Mouse (Mus musculus) brain, embryonic 14.5 days (tissue): ENCODE data around the gene Nadsyn1.

Experiments
- CTCF ChIP-seq: fragments of 200-500 bp; IDR thresholded peaks from 2 replicates; pipeline ENCODE4 v1.5.1; 2012; ENCODE audit warnings: inconsistent platforms, mild to moderate bottlenecking, moderate library complexity, borderline replicate concordance; ENCODE audit not compliant: insufficient read depth, insufficient read length; ENCODE audit errors: extremely low read depth
- POLR2A ChIP-seq: fragments of 200-500 bp; IDR thresholded peaks from 2 replicates; pipeline ENCODE4 v1.6.1; 2012; ENCODE audit warnings: mild to moderate bottlenecking, inconsistent platforms, borderline replicate concordance; ENCODE audit not compliant: poor library complexity, insufficient read depth, insufficient read length, severe bottlenecking; ENCODE audit errors: extremely low read depth

GRCm38 (mm10) chr7:143832196-143832595 is 9.5 kb upstream of the Nadsyn1 start:
- TF ChIP-seq CTCF (no peak), POLR2A (no peak)
